Mouse (Mus musculus) cerebellum, adult 9-10 months (tissue): Measurements from ENCODE around the gene Polr3h.

Experiments used
- DNase-seq: peaks from one replicate; pipeline ENCODE4 v3.0.0; 2022

Polr3h gene

DNA sequence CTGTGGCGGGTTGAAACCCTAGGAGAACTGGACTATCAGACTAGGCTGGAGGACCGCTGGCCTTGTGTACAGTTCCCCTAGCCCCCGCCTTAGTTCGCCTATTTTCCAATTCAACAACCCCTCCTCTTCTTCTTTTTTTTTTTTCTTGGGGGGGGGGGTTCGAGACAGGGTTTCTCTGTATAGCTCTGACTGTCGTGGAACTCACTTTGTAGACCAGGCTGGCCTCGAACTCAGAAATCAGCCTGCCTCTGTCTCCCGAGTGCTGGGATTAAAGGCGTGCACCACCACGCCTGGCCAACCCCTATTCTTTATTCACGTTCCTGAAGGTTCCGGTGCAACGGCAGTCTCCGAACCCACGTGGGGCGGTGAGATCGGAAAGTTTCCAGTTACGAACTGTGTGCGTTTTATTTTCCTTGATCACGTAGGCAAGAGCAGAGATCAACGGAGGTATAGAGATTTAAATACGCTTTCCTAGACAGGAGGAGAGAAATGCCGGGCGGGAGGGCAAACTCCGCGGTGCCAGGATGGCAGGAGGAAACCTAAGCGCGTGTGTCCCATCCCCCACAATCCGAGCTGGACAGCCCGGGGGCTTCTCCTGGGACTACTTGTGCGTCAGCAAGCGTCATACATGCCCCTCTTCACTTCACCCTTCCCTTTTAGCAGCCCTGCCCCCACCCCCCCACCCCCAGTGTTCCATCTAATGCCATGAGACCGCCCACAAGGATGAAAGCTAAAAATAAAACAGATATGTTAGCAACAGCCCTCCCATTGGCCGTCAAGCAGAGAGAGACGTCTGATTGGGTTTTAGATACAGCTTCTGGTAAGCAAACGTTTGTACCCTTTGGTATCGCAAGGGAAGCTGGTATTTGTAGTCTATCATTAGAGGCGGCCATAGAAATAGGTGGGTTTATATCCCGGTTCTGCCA is 66.4 kb downstream of the Polr3h start:
- peak; percentile 98 for DNase-seq

DNA sequence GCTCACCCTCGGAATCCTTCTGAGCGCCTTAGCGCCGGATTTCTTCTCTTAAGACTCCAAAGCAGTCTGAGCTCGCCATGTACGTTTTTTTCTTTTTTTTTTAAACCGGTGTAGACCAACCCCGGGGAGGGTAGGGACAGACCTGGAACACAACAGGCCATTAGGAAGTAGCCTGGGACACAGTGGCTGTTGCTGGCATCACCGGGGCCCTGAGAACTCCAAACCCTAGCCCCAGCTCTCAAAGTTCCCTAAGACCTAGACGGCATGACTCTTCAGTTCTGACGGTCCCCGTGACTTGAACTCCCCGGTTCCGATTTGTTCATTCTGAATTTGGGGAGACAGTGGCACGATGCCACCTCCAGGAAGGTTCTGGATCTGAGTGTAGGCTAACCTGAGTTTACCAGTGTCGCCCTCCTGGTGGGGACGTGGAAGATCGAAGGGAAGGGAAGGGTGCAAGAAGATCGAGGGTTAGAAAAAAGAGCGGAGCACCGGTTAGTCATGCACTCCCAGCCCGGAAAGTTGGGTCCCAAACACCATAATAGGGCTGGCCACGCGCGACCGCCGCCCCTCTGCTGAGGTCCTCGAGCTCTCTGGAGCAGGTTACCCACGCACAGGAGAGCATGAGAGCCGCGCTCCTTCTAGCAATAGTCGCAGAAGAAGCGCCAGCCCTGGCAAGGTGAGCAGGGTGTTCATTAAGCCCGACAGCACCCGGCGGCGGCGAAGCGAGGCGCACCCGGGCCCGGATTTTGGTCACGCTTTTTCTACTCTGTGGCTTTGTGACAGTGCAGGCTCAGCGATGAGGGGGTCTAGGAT is 67.3 kb downstream of the Polr3h start, which contains the start of gene Tob2:
Gene Tob2 (minus strand): TSS at position 280 of the 813 bp plus-strand sequence.
- peak; percentile 87 for DNase-seq

DNA sequence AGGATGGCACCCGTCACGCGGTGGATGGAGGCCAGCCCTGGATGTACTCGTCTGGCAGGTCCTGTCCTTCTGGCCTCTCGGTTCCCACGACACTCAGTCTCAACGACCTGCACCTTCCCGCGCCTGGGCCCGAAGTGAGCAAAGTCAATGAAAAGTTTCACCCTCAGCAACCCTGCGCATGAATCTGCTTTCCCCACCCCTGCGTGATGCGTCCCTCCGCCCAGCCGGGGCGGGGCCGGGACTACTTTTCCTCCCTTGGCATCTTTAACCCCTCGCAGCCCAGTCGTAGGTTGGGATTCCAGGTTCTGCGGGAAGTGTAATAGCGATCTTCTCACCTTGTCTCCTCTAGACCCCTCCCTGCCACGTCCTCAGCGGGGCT is 67.9 kb downstream of the Polr3h start:
- DNase-seq: peak; percentile 96

DNA sequence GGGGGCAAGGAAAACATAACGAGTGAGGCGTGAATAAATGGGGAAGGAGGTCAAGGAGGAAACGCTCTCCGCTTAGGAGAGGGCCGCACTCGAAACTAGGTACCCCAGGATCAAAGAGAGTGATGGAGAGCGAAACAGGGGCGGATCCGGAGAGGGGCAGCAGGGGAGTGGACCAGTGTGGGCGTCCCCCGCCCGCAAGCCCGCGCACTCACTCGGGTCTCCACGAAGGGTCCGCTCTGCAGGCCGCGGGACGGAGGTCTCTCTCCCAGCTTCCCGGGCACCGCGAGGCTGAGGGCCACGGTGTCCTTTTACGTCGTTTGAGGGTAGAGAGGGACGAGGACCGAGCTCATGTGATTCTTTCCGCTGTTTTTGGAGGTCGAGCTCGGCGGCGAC is 68.3 kb downstream of the Polr3h start:
- DNase-seq: no peak

DNA sequence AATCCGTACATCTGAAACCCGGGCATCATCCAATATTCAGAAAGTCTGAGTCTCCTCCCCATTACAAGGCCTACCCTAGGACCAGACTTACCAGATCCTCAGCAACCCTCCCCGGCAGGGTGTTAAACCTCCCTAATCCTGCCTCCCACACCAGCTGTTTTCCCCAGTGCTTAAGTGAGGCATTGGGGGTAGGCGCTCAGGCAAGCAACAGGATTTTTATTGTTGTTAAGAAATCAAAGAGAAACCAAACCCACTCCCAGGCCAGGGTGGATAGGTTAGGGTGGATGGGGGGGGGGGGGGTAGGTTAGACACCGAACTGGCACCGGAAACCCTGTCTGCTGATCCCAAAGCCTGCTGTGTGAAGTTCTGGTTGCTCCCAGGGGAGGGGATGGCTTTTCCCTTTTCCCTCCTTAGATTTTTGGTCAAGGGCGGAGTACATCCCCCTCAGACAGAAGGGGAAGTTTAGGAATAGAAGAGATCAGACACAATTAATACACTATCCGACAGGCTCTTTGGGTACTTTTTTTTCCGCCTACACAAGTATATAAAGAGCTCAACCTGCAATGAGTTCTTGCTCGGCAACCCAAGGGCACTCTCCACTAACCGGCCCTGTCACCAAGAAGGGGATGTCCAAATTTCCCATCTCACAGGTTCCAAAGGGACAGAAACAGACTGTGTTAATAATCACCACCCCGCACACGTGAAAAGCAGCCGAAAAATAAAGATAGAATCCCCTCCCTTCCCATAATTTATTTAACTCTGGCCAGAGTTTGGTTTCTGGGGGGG is 68.9 kb downstream of the Polr3h start:
- DNase-seq: peak; percentile 71

DNA sequence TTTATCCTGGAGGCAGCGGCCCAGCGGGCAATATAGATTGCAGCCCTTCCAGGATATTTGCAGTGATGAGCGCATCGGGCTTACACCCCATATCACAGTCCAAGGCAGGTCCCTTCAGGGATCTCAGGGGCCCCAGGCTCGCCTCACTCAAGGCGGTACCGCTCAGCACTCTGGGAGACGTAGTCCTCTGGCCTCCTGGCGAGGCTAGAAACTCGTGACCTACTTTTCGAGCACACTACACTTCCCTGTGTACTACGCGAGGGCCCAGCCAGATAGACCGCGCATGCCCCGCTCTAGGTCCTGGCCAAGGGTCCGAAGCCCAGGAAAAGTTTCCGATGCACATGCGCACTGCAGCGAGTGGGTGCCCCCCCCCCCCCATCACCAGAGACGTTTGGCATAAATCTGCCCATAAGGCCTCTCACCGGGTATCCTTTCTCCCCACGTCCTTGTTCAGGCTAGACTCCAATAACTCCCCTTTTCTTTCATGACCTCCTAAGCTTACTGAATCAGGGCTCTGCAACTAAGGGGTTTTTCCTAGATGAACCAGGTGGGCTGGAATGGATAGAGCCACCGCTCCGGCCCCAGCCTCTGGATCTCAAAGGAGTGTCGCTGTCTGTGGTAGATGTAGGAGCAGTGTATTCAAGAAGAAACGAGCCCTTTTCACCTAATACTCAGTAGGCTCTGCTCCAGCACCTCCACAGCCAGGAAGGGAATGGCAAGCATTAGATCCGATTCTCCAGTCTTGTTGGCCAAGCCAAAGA is 69.8 kb downstream of the Polr3h start:
- DNase-seq: peak; percentile 95

DNA sequence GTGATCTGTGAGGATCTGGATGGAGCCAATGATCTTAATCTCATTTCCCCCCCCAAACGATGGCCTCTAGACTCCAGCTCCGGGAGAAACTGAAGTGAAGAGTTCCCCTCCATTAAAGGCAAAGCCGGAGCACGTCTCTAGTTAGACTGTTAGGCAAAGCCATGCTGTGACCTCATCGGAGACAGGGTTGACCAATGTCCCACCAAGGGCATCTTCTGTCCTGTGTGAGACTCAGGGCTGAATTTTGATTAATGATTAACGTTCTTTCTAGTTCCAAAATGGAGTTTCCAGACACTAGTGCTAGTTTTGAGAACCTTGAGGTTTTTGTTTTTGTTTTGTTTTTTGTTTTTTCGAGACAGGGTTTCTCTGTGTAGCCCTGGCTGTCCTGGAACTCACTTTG is 73.0 kb downstream of the Polr3h start:
- no peak for DNase-seq

DNA sequence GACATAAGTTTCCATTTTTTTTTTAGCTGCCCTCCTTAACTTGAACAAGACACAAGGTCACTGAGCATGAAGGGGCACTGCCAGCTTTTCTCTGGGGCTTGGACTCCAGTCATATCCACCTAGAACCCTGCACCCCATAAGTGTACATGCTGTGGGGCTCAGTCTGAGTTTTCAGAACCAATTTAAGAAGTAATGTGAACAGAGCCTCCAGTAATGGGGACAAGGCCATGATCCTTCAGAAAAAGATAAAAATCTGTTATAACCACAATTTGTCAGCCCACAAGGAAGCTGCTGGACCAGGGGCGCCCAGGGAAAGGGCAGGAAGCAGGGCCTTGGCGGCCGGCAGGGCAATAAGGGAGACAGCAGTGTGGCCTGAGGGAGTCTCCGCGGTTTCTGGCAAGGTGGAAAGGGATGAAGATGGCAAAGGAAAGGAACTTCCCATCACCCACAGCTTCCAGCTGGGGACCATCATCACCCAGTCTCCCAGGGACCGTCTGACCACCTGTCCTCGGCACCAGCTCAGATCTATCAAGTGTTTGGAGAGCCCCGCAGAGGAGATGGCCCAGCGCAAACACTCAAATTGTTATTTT is 73.5 kb downstream of the Polr3h start:
- peak; percentile 69 for DNase-seq

DNA sequence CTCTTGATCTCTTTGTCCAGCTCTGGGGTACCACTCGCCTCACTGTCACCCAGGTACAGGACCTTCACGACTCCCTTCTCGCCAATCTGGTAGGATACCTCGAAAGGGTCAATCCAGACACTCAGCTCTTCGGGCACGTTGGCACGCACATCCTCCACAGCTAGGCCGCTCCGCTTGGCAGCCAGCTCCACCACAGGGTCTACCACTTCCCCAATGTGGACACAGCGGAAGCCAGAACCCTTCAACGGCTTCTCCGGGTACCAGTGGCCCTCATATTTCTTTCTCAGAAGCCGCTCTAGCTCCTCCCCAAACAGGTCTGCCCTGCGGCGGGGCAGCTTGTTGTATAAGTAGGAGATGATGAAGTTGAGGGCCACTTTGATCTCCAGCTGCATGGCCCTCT is 74.7 kb downstream of the Polr3h start:
- no peak for DNase-seq

DNA sequence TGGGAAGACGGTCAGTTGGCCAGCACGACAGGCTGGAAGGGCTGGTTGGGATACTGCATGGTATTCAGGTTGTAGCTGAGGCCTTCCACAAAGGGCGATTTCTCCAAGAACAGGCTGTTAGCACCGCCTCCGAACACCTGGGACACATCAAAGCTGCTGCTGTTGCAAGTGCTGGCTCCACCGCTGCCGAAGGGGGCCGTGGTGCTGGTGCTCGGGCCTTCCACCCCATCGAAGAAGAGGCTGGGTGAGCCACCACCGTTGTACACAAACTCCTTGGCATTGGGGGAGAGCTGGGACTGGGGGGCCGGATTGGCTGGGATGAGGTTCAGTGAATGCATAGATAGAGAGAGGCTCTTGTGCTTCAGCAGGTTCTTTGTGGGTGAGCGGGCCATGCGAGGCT is 75.3 kb downstream of the Polr3h start:
- DNase-seq: peak; percentile 48

DNA sequence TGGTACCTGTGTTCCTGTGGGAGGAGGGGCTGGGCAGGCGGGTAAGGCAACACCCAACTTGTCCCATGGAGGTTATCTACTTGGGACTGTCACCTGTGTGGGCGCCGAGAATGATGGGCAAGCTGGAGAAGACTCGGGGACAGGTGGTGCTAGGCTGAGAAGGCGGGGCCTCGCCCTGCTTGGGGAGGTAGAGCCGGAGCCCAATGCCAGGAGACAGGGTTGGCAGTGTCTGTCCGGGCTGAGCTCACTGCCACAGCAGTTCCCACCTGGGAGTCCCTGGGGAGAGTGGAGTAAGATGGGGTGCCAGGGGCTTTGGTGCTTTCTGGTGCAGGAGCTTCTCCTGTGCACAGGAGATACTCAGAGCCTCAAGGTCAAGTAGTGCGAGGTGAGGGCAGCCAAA is 76.9 kb downstream of the Polr3h start:
- peak; percentile 82 for DNase-seq

DNA sequence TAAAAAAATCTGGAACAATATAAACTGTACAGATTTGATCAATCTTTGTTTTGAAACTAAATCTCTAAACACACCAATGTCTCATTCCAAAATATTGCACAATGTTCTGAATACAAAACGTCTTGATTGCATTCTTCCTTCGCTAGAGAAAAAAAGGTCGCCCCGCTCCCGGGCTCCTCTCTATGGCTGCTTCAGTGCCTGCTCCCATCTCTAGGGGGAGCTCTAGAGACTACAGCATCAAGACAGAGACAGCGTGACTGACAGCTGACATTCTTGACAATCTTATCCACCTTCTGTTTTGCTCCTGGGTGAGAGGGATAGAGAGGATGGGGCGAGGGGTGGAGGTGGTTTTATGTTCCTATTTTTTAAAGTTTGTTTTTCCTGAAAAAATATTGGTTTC is 77.7 kb downstream of the Polr3h start:
- peak; percentile 77 for DNase-seq

DNA sequence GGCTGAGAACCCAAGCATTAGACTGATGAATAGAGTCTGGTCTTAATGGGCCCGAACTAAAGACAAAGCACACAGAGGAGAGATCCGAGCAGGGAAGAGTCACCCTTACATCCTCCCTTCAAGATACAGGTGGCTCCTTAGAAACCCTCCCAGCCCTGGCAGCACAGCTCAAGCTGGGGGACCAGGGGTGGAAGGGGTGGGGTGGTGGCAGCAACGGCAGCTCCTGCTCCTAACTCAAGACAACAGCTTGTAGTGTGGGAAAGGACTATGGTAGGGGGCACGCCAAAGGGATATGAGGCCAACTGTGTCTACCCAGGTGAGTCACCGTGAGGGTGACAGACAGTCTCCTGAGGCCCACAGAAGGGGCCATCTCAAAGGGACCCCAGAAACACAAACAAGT is 78.2 kb downstream of the Polr3h start:
- DNase-seq: peak; percentile 47

DNA sequence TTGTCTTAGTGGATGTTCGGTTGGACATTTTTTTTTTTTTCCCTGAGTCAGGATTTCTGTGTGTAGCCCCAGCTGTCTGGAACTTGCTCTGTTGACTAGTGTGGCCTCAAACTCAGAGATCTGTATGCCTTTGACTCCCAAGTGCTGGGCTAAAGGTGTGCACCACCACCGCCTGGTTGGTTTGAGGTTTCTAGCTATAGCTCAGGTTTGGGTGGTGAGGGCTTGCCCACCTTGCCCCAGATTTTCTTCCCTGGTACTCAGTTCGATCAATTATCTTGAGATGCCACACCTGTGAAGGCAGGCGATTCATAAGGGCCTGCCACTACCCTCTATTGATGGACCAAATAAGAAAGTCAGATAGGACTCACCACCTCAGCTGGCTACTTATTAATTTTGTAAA is 78.9 kb downstream of the Polr3h start:
- peak; percentile 43 for DNase-seq

DNA sequence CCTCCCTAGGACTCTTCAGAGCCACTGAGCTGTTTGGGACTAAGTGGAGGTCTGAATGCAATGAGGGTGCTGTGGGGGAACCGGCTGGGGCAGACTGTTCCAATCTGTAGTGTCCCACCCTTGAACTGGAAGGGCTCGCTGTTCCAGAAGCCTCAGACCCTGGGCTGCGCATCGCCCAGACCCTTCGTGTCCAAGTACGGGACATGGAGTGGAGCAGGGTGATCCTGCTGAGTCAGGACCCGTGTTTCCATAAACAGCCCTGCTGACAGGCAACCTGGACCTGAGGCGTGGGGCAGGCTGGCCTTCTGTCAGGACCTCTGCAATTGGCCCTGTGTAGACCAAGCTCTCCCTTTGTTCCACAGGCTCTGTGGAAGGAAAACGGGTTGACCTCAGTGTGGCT is 79.3 kb downstream of the Polr3h start:
- peak; percentile 44 for DNase-seq

DNA sequence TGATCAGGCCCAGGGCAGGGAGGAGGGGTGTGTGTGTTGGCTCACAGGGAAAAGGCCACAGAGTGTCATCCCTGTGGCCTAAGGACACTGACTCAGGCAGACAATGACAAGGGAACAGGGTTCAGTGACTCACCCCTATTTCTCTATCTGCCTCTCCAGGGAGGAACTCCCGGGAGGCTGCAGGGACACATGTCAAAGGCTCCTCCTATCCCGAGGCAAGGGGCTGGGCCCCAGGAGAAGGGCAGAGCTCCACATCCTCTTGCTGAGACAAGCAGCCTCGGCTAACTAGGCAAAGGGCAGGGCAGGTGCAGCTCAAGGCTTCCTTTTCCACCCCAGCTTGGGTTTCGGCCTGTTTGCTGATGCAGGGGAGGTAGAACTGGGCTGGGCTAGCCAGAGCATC is 80.3 kb downstream of the Polr3h start:
- peak; percentile 45 for DNase-seq

DNA sequence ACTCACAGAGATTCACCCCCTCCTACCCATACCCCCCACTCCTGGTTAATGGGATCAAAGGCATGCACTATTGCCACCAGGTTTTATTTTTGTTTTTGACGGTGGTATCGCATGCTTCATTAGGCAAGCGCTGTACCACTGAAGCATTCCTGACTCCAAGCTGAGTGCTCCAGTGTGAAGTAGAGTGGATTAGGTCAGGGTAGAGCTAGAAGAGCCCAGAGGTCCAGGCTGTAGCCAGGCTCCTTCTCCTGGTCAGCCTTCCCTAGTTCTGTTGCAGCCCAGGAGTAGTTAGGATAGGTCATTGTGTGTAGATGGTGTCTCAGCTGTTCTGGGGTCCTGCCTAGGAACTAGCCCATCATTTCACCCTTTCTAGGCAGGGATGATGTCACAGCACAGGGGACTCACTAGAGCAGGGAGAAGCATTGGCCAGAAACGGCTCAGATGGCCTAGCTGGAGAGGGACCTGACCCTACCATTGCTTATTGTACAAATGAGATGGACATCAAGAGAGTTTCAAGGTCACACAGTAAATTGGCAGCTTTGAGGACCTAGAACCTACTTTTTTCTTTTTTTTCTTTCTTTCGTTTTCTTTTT is 80.9 kb downstream of the Polr3h start:
- DNase-seq: peak; percentile 33

DNA sequence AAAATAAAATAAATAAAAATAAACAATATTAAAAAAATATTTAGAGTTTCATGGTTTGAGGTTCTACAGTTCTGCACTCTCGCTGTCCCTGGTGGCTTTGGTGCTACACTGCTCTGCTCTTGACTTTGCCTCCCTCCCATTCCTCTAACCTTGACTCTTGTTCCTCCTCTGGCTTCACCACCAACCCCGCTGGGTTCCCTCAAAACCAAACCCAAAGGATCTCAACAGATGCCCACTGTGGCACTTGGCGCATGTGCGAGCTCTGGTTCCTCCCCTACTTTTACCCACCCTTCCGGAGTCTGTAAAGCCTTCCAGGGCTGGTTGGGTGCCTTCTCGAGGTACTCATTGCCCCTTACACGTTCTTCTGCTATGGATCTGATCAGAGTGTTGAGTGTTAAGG is 83.8 kb downstream of the Polr3h start:
- peak; percentile 44 for DNase-seq

DNA sequence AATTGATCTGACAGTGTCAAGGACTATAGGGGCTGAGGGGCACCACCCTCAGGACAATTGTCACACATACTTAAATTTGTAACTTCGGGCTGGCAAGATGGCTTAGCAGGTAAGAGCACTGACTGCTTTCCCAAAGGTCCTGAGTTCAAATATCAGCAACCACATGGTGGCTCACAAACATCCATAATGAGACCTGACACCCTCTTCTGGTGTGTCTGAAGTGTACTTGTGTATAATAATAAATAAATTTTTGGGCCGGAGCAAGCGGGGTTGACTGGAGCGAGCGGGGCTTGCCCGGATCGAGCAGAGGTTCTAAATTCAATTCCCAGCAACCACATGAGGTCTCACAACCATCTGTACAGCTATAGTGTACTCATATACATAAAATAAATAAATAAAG is 85.7 kb downstream of the Polr3h start:
- DNase-seq: peak; percentile 69

DNA sequence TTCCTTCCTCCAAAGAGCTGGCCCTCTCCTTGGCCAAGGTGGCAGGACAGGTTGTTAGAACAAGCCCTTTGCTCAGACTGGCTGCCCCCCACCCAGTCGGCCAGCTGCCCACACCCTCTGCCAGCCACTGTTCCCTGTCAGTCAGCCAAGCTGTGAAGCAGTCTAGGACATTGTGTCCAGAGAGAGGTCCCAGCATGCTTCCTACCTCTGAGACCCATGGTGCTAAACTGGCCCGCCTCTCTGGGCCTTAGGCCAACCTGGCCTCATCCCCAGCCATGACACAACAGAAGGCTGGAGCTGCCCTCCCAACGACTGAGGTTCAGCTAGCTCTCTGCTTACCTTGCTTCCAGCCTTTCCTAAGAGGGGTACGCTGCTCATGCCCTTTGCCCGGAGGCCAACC is 86.4 kb downstream of the Polr3h start:
- peak; percentile 99 for DNase-seq

DNA sequence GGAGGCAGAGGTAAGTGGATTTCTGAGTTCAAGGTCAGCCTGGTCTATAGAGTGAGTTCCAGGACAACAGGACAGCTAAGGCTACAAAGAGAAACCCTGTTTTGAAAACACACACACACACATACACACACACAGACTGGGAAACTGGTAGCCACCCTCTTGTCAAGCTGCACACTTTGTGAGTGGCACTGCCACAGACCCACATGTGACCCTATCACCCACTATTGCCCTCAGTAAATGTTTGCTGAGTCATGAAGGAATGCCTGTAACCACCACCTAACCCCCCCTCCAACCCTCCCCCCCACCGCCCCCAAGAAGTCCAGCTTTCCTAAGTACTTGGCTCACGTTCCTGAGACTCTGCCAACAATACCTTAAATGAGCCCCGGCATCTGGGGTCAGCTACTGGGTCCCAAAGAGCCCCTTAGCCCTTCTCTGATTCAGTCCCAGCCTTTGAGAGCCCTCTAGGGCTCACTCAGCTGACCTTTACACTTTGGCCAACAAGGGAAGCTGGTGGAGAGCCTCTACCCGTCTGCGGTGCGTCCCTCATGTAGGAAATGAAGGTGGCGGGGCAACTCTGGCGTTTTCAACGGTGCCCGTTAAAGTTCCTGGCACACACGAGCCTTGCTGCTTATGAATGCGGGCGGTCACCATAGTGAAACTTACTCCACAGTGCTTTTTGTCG is 87.3 kb downstream of the Polr3h start:
- DNase-seq: peak; percentile 68
